Mouse (Mus musculus) bone marrow macrophage, adult 2 months (primary cell): ENCODE data around the gene Atad3a. TPM values are rescaled to one million over a fixed set of nuclear protein-coding genes. Genes with fewer than 3 reads are reported as not detected.

ENCODE experiments used
- H3K27ac ChIP-seq: 2 replicates; pipeline ENCODE4 v1.5.1; 2012; ENCODE audit warnings: low read depth, low read length; ENCODE audit not compliant: insufficient read depth
- H3K4me1 ChIP-seq: 2 replicates; pipeline ENCODE4 v1.6.1; 2012; ENCODE audit warnings: low read length; ENCODE audit not compliant: control insufficient read depth, insufficient read depth
- H3K4me3 ChIP-seq: 2 replicates; pipeline ENCODE4 v1.5.1; 2012; ENCODE audit warnings: mild to moderate bottlenecking, low read length, moderate library complexity; ENCODE audit not compliant: insufficient read depth
- CTCF ChIP-seq: IDR thresholded peaks from 2 replicates; pipeline ENCODE4 v1.5.1; 2012; ENCODE audit warnings: low read depth, mild to moderate bottlenecking, low read length, moderate library complexity
- POLR2A ChIP-seq: IDR thresholded peaks from 2 replicates; pipeline ENCODE4 v1.6.1; 2012; ENCODE audit warnings: mild to moderate bottlenecking, low read depth, low read length, borderline replicate concordance
- polyA plus RNA-seq: library from polyadenylated mRNA; stranded (reverse); fragments of >200 nt; gene quantifications from 2 replicates; pipeline ENCODE4 v1.2.4, GENCODE M21; 2012; ENCODE audit not compliant: missing spikeins, insufficient read depth, insufficient read length

Gene Atad3a
- polyA plus RNA-seq, 1 experiment: 19.1 TPM

- H3K4me1 ChIP-seq: peaks cover 27% of the 10 kb centered on the region
- H3K27ac ChIP-seq: peak within 1 kb of the TSS; percentile 15
- no peak for TF ChIP-seq POLR2A
- TF ChIP-seq CTCF: no peak
- peak within 1 kb of the TSS; percentile 73 for H3K4me3 ChIP-seq
These were observed 66.8 kb downstream of the Atad3a start, which contains the start of gene Fndc10 for GRCm38 (mm10) chr4:155694111-155694481. TSS of gene Fndc10 (plus strand) at chr4:155694342.

GRCm38 (mm10) chr4:155692421-155692820 lies 68.5 kb downstream of the Atad3a start:
- TF ChIP-seq POLR2A (no peak), CTCF (no peak)
- Histone ChIP-seq H3K4me1 (peaks cover 15% of the 10 kb centered on the region), H3K4me3 (no peak overlapping the region), H3K27ac (no peak overlapping the region)

Other genes with a start within 250 kb of the Atad3a start
- gene Nadk, start 198.7 kb downstream of the Atad3a start, polyA plus RNA-seq: 342 and 382 TPM in 2 replicates
- 11.2 and 11.4 TPM in 2 replicates for gene Slc35e2, start 159.7 kb downstream of the Atad3a start, polyA plus RNA-seq
- 102 and 117 TPM in 2 replicates for gene Cdk11b, start 136.2 kb downstream of the Atad3a start, polyA plus RNA-seq
- not detected in 2 replicates for gene Gm10563, start 115.7 kb downstream of the Atad3a start, polyA plus RNA-seq
- gene Mmp23, start 107.7 kb downstream of the Atad3a start, polyA plus RNA-seq: 0.64 and 1.9 TPM in 2 replicates
- gene Mib2, start 91.9 kb downstream of the Atad3a start, polyA plus RNA-seq: 39.9 and 48.7 TPM in 2 replicates
- 1.0 and 1.6 TPM in 2 replicates for gene Fndc10, start 66.8 kb downstream of the Atad3a start, polyA plus RNA-seq
- 99.3 and 107 TPM in 2 replicates for gene Ssu72, start 56.3 kb downstream of the Atad3a start, polyA plus RNA-seq
- gene Tmem240, start 26.3 kb downstream of the Atad3a start, polyA plus RNA-seq: 1.3 and 1.4 TPM in 2 replicates
- gene Vwa1, start 13.6 kb upstream of the Atad3a start, polyA plus RNA-seq: not detected in 2 replicates
- gene Tmem88b, start 24.8 kb upstream of the Atad3a start, polyA plus RNA-seq: 0.23 TPM in 1 of 2 replicates, not detected in the other
- gene Ankrd65, start 29.3 kb upstream of the Atad3a start, polyA plus RNA-seq: not detected in 2 replicates
- gene Mrpl20, start 41.8 kb upstream of the Atad3a start, polyA plus RNA-seq: 81.6 and 99.5 TPM in 2 replicates
- gene Ccnl2, start 51.4 kb upstream of the Atad3a start, polyA plus RNA-seq: 100 and 112 TPM in 2 replicates
- 99.3 and 105 TPM in 2 replicates for gene Aurkaip1, start 70.2 kb upstream of the Atad3a start, polyA plus RNA-seq
- 1.2 and 2.7 TPM in 2 replicates for gene Mxra8, start 78.6 kb upstream of the Atad3a start, polyA plus RNA-seq
- gene Dvl1, start 86.3 kb upstream of the Atad3a start, polyA plus RNA-seq: 20.9 and 27.3 TPM in 2 replicates
- 0.62 and 0.68 TPM in 2 replicates for gene Tas1r3, start 102.3 kb upstream of the Atad3a start, polyA plus RNA-seq
- 11.6 and 13.9 TPM in 2 replicates for gene Cptp, start 108.3 kb upstream of the Atad3a start, polyA plus RNA-seq
- 21.4 and 23.0 TPM in 2 replicates for gene Ints11, start 108.5 kb upstream of the Atad3a start, polyA plus RNA-seq
- 10.7 and 13.2 TPM in 2 replicates for gene Pusl1, start 130.7 kb upstream of the Atad3a start, polyA plus RNA-seq
- gene Acap3, start 130.7 kb upstream of the Atad3a start, polyA plus RNA-seq: 15.8 and 18.1 TPM in 2 replicates
- gene Ube2j2, start 182.7 kb upstream of the Atad3a start, polyA plus RNA-seq: 78.3 and 85.9 TPM in 2 replicates
- gene C1qtnf12, start 201.2 kb upstream of the Atad3a start, polyA plus RNA-seq: 32.4 and 42.7 TPM in 2 replicates
- 1.7 and 2.3 TPM in 2 replicates for gene B3galt6, start 231.6 kb upstream of the Atad3a start, polyA plus RNA-seq
- gene Sdf4, start 231.8 kb upstream of the Atad3a start, polyA plus RNA-seq: 197 and 213 TPM in 2 replicates